Mouse (Mus musculus): ENCODE measurements around the gene Camkk2. TPM values are rescaled to one million over a fixed set of nuclear protein-coding genes. Genes with fewer than 3 reads are reported as not detected.
A peak's percentile ranks its signal among the peaks of the same experiment; 100 is the strongest.

Camkk2 gene
- total RNA-seq (2014; fragmentation: Nextera tagmentation): 39.0 and 40.9 TPM in 2 replicates
- 15.8 and 18.4 TPM in 2 replicates for total RNA-seq (2017)

DNA sequence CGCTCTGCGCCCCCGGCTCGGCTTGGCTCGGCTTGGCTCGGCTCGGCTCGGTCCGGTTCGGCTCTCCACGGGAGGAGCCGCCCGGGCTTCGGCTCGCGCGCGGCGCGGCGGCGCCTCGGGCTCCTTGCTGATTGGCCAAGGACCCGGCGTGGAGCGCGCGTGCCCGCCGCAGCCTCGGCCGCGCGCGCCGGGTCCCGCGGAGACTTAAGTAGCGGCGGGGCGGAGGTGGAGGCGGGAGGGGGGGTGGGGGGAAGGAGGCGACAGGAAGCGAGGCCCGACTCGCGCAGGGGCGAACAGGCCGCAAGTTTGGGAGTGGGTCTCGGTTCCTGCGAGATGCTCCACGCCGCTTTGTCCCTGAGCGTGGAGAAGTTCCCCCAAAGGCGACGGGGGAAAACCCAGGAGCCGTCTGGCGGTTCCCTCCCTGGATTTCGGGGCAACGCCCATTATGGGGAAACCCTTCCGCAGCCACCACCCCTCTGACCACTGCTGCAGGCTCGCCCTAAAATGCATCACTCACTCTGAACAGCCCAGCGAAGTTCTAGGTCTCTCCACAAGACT is at the start of gene Camkk2:
TSS of gene Camkk2 (minus strand) at position 133 of the 558 bp plus-strand sequence.
- 0 out of 2 replicates have a peak, but pooled peaks have one; percentile 28 for ATAC-seq (replicated peaks; ENCODE audit: low FRiP score, low TSS enrichment, poor library complexity, severe bottlenecking)

- no peak for ATAC-seq (replicated peaks; ENCODE audit: low FRiP score, low TSS enrichment, poor library complexity, severe bottlenecking)
Measured at GRCm38 (mm10) chr5:122825099-122825498, 45.9 kb upstream of the Camkk2 start.

GRCm38 (mm10) chr5:122824450-122824849 is 45.2 kb upstream of the Camkk2 start:
- ATAC-seq (replicated peaks; ENCODE audit: low FRiP score, low TSS enrichment, poor library complexity, severe bottlenecking): no peak

DNA sequence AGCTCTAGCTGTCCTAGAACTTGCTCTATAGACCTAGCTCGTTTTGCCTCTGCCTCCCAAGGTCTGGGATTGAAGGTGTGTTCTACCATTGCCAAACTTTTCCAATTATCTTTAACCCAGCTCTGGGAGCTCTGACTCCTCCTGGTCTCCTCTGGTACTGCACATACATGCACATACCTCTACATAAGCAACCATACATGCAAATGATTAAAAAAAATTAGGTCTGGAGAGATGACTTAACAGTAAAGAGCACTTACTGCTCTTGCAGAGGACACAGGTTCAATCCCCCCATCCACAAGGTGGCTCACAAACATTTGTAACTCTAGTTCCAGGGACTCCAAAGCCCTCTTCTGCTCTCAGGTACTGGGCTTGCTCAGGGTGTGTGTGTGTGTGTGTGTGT is 44.8 kb upstream of the Camkk2 start:
- ATAC-seq (replicated peaks; ENCODE audit: low FRiP score, low TSS enrichment, poor library complexity, severe bottlenecking): no peak

DNA sequence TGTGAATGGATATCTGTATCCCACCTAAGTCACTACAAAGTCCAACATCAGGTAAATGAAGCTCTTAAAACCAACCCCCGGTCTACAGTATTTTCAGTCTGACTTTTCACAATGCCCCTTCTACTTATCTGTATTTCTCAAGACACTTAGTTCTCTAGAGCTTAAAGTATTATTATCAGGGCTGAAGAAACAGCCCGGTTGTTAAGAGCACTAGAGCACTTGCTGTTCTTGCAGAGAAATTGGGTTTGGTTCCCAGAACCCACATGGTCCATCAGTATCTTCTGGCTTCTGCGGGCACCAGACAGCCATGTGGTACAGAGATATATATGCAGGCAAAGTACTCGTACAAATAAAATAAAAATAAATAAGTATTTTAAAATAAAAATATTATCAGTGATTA is 43.2 kb upstream of the Camkk2 start:
- no peak for ATAC-seq (replicated peaks; ENCODE audit: low FRiP score, low TSS enrichment, poor library complexity, severe bottlenecking)

- ATAC-seq (replicated peaks; ENCODE audit: low FRiP score, low TSS enrichment, poor library complexity, severe bottlenecking): peak; percentile 38; the same call in 1 of the 2 replicates
Measured at GRCm38 (mm10) chr5:122821524-122821885, 42.3 kb upstream of the Camkk2 start.

DNA sequence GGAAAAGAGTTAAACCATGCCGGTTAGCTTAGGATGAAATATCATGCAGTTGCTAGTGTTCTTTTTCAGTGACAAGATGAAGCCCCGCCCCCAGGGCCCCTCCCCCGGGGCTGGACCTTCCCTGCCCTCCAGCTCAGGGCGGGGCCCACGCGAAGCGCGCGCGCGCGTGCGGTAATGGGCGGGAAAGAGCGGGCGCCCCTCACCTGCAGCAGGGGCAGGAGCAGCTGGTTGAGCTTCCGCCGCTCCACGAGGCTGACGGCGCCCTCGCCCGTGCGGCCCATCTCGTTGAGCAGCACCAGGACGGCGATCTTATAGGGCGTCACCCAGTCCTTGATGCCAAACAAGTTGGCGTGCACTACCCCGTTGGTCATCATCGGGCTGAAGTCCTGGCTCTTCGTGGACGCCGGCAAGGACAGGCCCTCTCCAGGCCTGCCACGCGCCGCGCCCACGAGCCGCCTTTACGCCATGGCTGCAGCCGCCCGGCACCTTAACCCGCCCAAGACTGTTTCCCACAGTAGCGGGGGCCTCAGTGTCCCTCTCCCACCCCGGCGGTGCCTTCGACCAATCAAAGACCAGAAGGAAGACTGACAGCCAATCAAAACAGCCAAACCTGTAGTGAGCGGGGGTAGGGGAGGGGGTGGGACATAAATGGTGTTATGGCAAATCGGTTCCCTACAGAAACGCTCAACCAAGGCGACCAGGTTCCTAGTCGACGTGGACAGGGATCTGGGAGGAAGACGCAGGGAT is 41.7 kb upstream of the Camkk2 start, which contains the start of gene Anapc5:
TSS of gene Anapc5 (minus strand) at position 563 of the 747 bp plus-strand sequence.
- ATAC-seq (replicated peaks; ENCODE audit: low FRiP score, low TSS enrichment, poor library complexity, severe bottlenecking): peak; percentile 97

GRCm38 (mm10) chr5:122812699-122813098 is 33.5 kb upstream of the Camkk2 start:
- ATAC-seq (replicated peaks; ENCODE audit: low FRiP score, low TSS enrichment, poor library complexity, severe bottlenecking): no peak

DNA sequence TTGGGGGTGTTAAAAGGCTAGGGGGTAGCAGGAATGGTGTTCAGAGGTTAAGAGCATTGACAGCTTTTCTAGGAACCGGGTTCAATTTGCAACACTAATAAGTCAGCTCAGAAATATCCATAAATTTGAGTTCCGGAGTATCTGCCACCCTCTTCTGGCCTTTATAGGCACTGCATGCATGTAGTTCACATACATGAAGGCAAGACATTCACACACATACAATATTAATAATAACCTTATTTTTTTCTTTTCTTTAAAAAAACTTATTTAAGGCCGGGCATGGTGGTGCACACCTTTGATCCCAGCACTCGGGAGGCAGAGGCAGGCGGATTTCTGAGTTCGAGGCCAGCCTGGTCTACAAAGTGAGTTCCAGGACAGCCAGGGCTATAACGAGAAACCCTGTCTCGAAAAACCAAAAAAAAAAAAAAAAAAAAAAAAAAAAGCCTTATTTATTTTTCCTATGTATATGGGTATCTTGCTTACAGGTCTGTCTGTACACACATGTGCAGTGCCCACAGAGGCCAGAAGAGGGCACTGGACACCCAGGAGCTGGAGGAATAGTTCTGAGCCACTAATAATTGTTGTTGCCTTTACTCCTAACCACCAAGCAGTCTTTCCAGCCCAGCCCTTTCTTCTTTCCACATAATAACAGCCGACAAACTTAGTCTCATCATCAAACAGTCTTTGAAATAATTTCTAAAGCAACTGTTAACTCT is 32.3 kb upstream of the Camkk2 start:
- ATAC-seq (replicated peaks; ENCODE audit: low FRiP score, low TSS enrichment, poor library complexity, severe bottlenecking): peak; percentile 78

- ATAC-seq (replicated peaks; ENCODE audit: low FRiP score, low TSS enrichment, poor library complexity, severe bottlenecking): no peak
Measured at GRCm38 (mm10) chr5:122805503-122805902, 26.3 kb upstream of the Camkk2 start.

DNA sequence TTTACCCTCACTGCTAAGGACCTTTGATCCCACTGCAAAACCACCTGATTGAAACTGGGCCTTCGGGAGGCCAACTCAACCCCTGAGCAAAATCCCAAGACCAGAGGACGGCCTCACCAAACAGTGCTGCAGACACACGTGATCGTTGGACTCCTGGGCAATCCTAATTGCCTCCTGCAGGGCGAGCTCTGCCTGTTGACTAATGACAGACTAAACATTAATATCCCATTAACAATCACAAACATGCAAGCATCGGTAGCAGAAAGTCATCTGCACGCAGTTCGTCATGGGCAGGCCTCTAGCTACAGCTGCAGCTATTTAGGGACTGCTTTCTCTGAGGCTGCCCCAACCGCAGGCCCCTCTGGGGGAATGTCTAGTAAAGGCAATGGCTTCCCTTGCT is 23.5 kb upstream of the Camkk2 start:
- no peak for ATAC-seq (replicated peaks; ENCODE audit: low FRiP score, low TSS enrichment, poor library complexity, severe bottlenecking)

- ATAC-seq (replicated peaks; ENCODE audit: low FRiP score, low TSS enrichment, poor library complexity, severe bottlenecking): no peak
Measured at GRCm38 (mm10) chr5:122801684-122802083, 22.5 kb upstream of the Camkk2 start.

- no peak for ATAC-seq (replicated peaks; ENCODE audit: low FRiP score, low TSS enrichment, poor library complexity, severe bottlenecking)
Measured at GRCm38 (mm10) chr5:122800345-122801010, 21.3 kb upstream of the Camkk2 start.

- no peak for ATAC-seq (replicated peaks; ENCODE audit: low FRiP score, low TSS enrichment, poor library complexity, severe bottlenecking)
Measured at GRCm38 (mm10) chr5:122799379-122800344, 20.5 kb upstream of the Camkk2 start.

GRCm38 (mm10) chr5:122798557-122799378 is 19.6 kb upstream of the Camkk2 start:
- peak; percentile 89 for ATAC-seq (replicated peaks; ENCODE audit: low FRiP score, low TSS enrichment, poor library complexity, severe bottlenecking)

DNA sequence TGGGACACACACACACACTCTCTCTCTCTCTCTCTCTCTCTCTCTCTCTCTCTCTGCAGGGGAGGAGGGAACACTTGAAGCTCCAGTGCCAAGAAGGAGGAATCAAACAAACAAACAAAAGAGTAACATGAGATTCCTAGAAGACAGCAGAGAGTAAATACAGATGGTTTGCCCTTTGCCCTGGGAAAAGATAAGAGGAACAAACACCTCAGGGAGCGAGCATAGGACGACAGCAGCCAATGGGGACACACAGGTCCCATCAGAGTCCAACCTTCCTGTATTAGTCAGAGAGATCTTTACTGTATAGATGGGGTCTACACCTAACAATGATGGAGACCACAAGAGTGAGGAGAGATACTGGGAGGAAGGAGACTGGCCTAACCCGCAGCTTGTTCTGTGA is 18.7 kb upstream of the Camkk2 start:
- no peak for ATAC-seq (replicated peaks; ENCODE audit: low FRiP score, low TSS enrichment, poor library complexity, severe bottlenecking)

DNA sequence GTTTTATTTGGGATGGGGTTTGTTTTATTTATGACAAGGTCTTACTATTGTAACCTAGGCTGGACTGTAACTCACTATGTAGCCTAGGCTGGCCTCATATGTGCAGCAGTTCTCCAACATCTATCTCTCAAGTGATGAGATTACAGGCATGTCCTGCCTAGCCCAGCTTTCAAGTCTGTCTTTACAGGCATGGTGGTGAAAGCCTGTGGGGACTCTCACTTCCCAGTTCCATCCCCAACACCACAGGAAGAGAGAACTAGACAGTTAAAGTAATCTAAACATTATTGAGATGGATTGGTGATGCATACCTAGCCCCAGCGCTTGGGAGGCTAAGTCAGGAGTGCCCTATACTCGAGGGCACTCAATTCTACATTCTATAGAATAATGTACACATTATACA is 9.5 kb upstream of the Camkk2 start:
- no peak for ATAC-seq (replicated peaks; ENCODE audit: low FRiP score, low TSS enrichment, poor library complexity, severe bottlenecking)

Measured in megakaryocyte-erythroid progenitor cell, adult 5-6 weeks (primary cell).